Mouse (Mus musculus) midbrain, postnatal 0 days (tissue): ENCODE results near the gene Sept5. TPM values are rescaled to one million over a fixed set of nuclear protein-coding genes. Genes with fewer than 3 reads are reported as not detected.

ENCODE experiments used
- ATAC-seq: fragments of 200-750 bp; cut with Nextera tagmentation; 2 replicates; pipeline ENCODE4 v1.8.0; 2017; ENCODE audit warnings: moderate number of reproducible peaks, mild to moderate bottlenecking, moderate TSS enrichment, moderate library complexity; ENCODE audit not compliant: low FRiP score
- DNase-seq: peaks from one replicate; pipeline ENCODE4 v3.0.0-alpha.2; 2015; ENCODE audit warnings: low spot score
- H3K27ac ChIP-seq: fragments of 300-500 bp; sonication (generic); 2 replicates; pipeline ENCODE4 v1.5.1; 2014; ENCODE audit warnings: low read depth, mild to moderate bottlenecking, low read length, mixed read lengths
- H3K27me3 ChIP-seq: fragments of 300-500 bp; sonication (generic); 2 replicates; pipeline ENCODE4 v1.6.1; 2014; ENCODE audit warnings: low read length, control low read depth, mixed read lengths; ENCODE audit not compliant: insufficient read depth
- H3K36me3 ChIP-seq: fragments of 300-500 bp; sonication (generic); 2 replicates; pipeline ENCODE4 v1.6.1; 2014; ENCODE audit warnings: low read length, control low read depth, mixed read lengths; ENCODE audit not compliant: insufficient read depth
- H3K4me1 ChIP-seq: fragments of 300-500 bp; sonication (generic); 2 replicates; pipeline ENCODE4 v1.6.1; 2014; ENCODE audit warnings: mild to moderate bottlenecking, control low read depth, antibody characterized with exemption, low read length, mixed read lengths; ENCODE audit not compliant: insufficient read depth
- H3K4me2 ChIP-seq: fragments of 300-500 bp; sonication (generic); 2 replicates; pipeline ENCODE4 v1.6.1; 2014; ENCODE audit warnings: low read depth, mild to moderate bottlenecking, low read length, mixed read lengths; ENCODE audit not compliant: poor library complexity, severe bottlenecking
- H3K4me3 ChIP-seq: fragments of 300-500 bp; sonication (generic); 2 replicates; pipeline ENCODE4 v1.5.1; 2014; ENCODE audit warnings: low read depth, mild to moderate bottlenecking, low read length, moderate library complexity
- H3K9ac ChIP-seq: fragments of 300-500 bp; sonication (generic); replicated peaks from 2 replicates; pipeline ENCODE4 v1.6.1; 2014; ENCODE audit warnings: mild to moderate bottlenecking, low read length, moderate library complexity, mixed read lengths; ENCODE audit not compliant: poor library complexity, severe bottlenecking
- H3K9me3 ChIP-seq: fragments of 300-500 bp; sonication (generic); 2 replicates; pipeline ENCODE4 v1.6.1; 2016; ENCODE audit warnings: low read length, control low read depth
- CTCF ChIP-seq: IDR thresholded peaks from 2 replicates; pipeline ENCODE4 v1.5.1; 2016; ENCODE audit warnings: antibody characterized with exemption, mild to moderate bottlenecking
- WGBS: fragments of 180-500 bp; shearing (Covaris S2); extraction: QIAGEN DNeasy Blood & Tissue Kit; methylation state at CpG from one replicate; pipeline ENCODE4 v1.1.7; 2014; 5-methylcytosine and 5-hydroxymethylcytosine counted together
- polyA plus RNA-seq: library from polyadenylated mRNA; unstranded; fragments of >200 nt; fragmentation: Nextera tagmentation; extraction: Ambion mirVana; gene quantifications from 2 replicates; pipeline ENCODE4 v1.2.1, GENCODE M21; 2015
- total RNA-seq: library from RNA; depleted of rRNA; stranded (reverse); fragments of >200 nt; gene quantifications from 2 replicates; pipeline ENCODE4 v1.2.3, GENCODE M21; 2014

Gene Sept5
- total and polyA plus RNA-seq, 2 experiments from 2014 or later, result 247 to 407 TPM

DNA sequence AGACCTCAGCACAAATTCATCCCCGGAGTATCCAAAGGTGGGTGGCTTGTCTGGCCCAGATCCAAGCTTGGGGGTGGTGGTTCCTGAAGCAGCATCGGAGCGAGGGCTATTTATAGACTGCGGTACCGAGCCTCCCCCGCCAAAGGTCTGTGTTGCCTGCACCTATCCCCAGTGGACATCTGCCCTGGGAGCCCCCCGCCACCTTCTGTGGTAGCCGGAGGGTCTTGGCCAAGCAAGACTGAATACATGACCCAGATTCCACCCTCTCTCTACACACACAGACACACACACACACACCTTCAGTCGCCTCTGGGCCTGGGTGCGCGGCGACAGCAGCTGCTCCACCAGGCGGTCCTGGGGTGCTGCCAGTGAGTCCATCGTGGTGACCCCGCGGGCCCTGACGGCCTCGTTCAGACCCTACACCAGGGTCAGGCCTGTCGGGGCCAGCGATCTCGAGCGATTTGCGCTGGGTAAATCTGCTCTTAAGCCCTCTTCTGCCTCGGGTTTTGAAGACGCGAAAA is 3.9 kb downstream of the Sept5 start:
- no peaks in the 10 kb centered on the region for H3K9me3 ChIP-seq
- peaks cover 30% of the 10 kb centered on the region for H3K36me3 ChIP-seq
- DNase-seq (no peak), ATAC-seq (no peak)
- H3K4me3 ChIP-seq, result peak overlapping the region; percentile 90
- whole genome bisulfite sequencing, result 16% methylated on average over 26 of the region's 26 CpGs
- H3K4me2 ChIP-seq, result peak overlapping the region; percentile 92
- no peak for TF ChIP-seq CTCF
- no peak overlapping the region for H3K27ac ChIP-seq
- peaks cover 13% of the 10 kb centered on the region; the same call in 1 of the 2 replicates for H3K4me1 ChIP-seq
- H3K27me3 ChIP-seq, result peaks cover 36% of the 10 kb centered on the region
- H3K9ac ChIP-seq, result peak overlapping the region; percentile 64

GRCm38 (mm10) chr16:18625097-18625496 is 4.7 kb downstream of the Sept5 start:
- no peak overlapping the region for H3K4me3 ChIP-seq
- no peaks in the 10 kb centered on the region for H3K9me3 ChIP-seq
- peaks cover 36% of the 10 kb centered on the region for H3K27me3 ChIP-seq
- no peak overlapping the region for H3K9ac ChIP-seq
- H3K4me1 ChIP-seq, result peaks cover 13% of the 10 kb centered on the region; the same call in 1 of the 2 replicates
- DNase-seq (no peak), ATAC-seq (no peak)
- peaks cover 30% of the 10 kb centered on the region for H3K36me3 ChIP-seq
- no peak for TF ChIP-seq CTCF
- H3K27ac ChIP-seq, result no peak overlapping the region
- H3K4me2 ChIP-seq, result no peak overlapping the region
- WGBS, result 55% methylated on average over 14 of the region's 14 CpGs

DNA sequence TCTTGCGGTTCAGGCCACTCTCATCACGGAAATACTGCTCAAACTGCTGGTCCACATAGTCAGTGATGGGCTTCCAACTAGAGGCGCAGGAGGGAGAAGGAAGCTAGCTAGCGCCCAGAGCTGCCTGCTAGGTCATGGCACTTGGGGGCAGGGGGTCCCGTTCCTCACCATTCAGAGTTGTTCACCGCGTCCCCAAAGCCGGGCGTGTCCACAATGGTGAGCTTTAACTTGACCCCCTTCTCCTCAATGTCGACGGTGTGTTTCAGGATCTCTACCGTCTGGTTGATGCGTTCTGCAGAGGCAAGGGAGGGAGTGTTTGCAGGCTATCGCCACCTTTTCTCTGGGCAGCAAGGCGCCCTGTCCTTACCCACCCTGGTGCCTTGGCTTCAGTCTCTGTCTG is 5.1 kb downstream of the Sept5 start:
- Histone ChIP-seq H3K4me2 (no peak overlapping the region), H3K4me3 (no peak overlapping the region), H3K9me3 (no peaks in the 10 kb centered on the region), H3K9ac (no peak overlapping the region), H3K27me3 (peaks cover 36% of the 10 kb centered on the region), H3K4me1 (peaks cover 13% of the 10 kb centered on the region; the same call in 1 of the 2 replicates), H3K27ac (no peak overlapping the region), H3K36me3 (peaks cover 30% of the 10 kb centered on the region)
- ATAC-seq (no peak), DNase-seq (no peak)
- WGBS, result 47% methylated on average over 15 of the region's 15 CpGs
- TF ChIP-seq CTCF, result no peak

GRCm38 (mm10) chr16:18623751-18624540 is 5.8 kb downstream of the Sept5 start:
- H3K9ac ChIP-seq, result no peak overlapping the region
- H3K4me2 ChIP-seq, result no peak overlapping the region
- H3K27ac ChIP-seq, result no peak overlapping the region
- ATAC-seq, result no peak
- peaks cover 13% of the 10 kb centered on the region; the same call in 1 of the 2 replicates for H3K4me1 ChIP-seq
- peaks cover 40% of the 10 kb centered on the region for H3K27me3 ChIP-seq
- no peak for DNase-seq
- peaks cover 30% of the 10 kb centered on the region for H3K36me3 ChIP-seq
- no peaks in the 10 kb centered on the region for H3K9me3 ChIP-seq
- no peak for TF ChIP-seq CTCF
- H3K4me3 ChIP-seq, result no peak overlapping the region
- 44% methylated on average over 15 of the region's 15 CpGs for WGBS

DNA sequence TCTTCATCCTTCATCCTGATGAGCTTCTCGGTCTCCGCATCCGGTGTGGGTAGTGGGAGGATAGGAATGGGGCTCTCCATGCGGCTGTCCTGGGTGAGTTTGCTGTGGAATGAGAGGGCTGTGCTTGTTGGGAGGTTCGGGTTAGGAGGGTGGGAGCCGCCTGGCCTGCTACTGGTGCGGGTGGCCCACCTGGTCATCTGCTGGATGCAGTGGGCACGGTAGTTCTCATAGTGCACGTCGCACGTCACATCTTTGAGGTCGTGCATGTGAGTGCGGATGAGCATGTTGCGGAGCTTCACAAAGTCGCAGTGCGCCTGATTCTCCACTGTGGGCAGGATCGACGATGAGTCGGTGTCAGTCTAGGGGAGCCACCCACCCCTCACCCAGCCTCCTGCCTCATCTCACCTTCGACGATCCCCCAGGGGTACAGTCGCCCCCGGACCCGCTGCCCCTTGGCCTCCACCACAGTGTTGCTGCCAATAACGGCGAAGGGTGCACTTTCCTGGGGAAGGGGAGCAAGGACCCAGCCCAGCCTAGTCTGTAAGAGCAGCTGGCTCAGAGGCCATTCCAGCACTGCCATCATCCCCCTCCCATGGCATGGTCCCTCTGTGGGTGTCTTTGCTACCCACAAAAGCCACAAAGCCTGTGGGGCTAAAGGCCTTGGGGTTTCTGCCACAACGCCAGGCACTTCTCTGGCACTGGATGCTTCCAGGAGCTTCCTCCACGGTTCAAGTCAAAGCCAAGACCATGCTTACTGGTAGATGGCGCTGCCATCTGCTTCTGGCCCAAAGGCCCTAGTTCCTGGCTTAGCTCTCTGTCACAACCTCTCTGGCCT is 6.6 kb downstream of the Sept5 start:
- WGBS, result 50% methylated on average over 29 of the region's 29 CpGs
- no peak overlapping the region for H3K27ac ChIP-seq
- no peak overlapping the region for H3K4me3 ChIP-seq
- no peak overlapping the region for H3K4me2 ChIP-seq
- TF ChIP-seq CTCF, result peak; percentile 39; the same call in 1 of the 2 replicates
- peaks cover 40% of the 10 kb centered on the region for H3K27me3 ChIP-seq
- peaks cover 13% of the 10 kb centered on the region; the same call in 1 of the 2 replicates for H3K4me1 ChIP-seq
- H3K36me3 ChIP-seq, result peaks cover 30% of the 10 kb centered on the region
- no peak for ATAC-seq
- peak; percentile 32 for DNase-seq
- no peaks in the 10 kb centered on the region for H3K9me3 ChIP-seq
- H3K9ac ChIP-seq, result no peak overlapping the region
